Mouse (Mus musculus) hindbrain, postnatal 0 days (tissue): ENCODE results near the gene Dll4. TPM values are rescaled to one million over a fixed set of nuclear protein-coding genes. Genes with fewer than 3 reads are reported as not detected.

ENCODE experiments used
- ATAC-seq: fragments of 200-750 bp; cut with Nextera tagmentation; 2 replicates; pipeline ENCODE4 v1.8.0; 2017; ENCODE audit warnings: mild to moderate bottlenecking, moderate TSS enrichment, moderate library complexity
- DNase-seq: peaks from one replicate; pipeline ENCODE4 v3.0.0-alpha.2; 2015; ENCODE audit warnings: low spot score
- H3K27ac ChIP-seq: fragments of 300-500 bp; sonication (generic); 2 replicates; pipeline ENCODE4 v1.5.1; 2014; ENCODE audit warnings: mild to moderate bottlenecking
- H3K27me3 ChIP-seq: fragments of 300-500 bp; sonication (generic); 2 replicates; pipeline ENCODE4 v1.6.1; 2014; ENCODE audit warnings: low read length, mixed read lengths; ENCODE audit not compliant: insufficient read depth
- H3K36me3 ChIP-seq: fragments of 300-500 bp; sonication (generic); 2 replicates; pipeline ENCODE4 v1.6.1; 2014; ENCODE audit warnings: low read length, mixed read lengths; ENCODE audit not compliant: insufficient read depth
- H3K4me1 ChIP-seq: fragments of 300-500 bp; sonication (generic); 2 replicates; pipeline ENCODE4 v1.6.1; 2014; ENCODE audit warnings: antibody characterized with exemption, low read length, mixed read lengths; ENCODE audit not compliant: insufficient read depth
- H3K4me2 ChIP-seq: fragments of 300-500 bp; sonication (generic); 2 replicates; pipeline ENCODE4 v1.6.1; 2014; ENCODE audit warnings: low read depth, mild to moderate bottlenecking, low read length, moderate library complexity, mixed read lengths
- H3K4me3 ChIP-seq: fragments of 300-500 bp; sonication (generic); 2 replicates; pipeline ENCODE4 v1.5.1; 2014; ENCODE audit warnings: low read length
- H3K9ac ChIP-seq: fragments of 300-500 bp; sonication (generic); replicated peaks from 2 replicates; pipeline ENCODE4 v1.6.1; 2014; ENCODE audit warnings: mild to moderate bottlenecking, low read length, moderate library complexity, mixed read lengths
- H3K9me3 ChIP-seq: fragments of 300-500 bp; sonication (generic); 2 replicates; pipeline ENCODE4 v1.6.1; 2016; ENCODE audit warnings: low read length, mixed read lengths
- CTCF ChIP-seq: IDR thresholded peaks from 2 replicates; pipeline ENCODE4 v1.5.1; 2016; ENCODE audit warnings: antibody characterized with exemption, control low read depth, low read depth
- WGBS: fragments of 180-500 bp; shearing (Covaris S2); extraction: QIAGEN DNeasy Blood & Tissue Kit; methylation state at CpG from one replicate; pipeline ENCODE4 v1.1.7; 2014; 5-methylcytosine and 5-hydroxymethylcytosine counted together
- polyA plus RNA-seq: library from polyadenylated mRNA; unstranded; fragments of >200 nt; fragmentation: Nextera tagmentation; extraction: Ambion mirVana; gene quantifications from 2 replicates; pipeline ENCODE4 v1.2.1, GENCODE M21; 2015
- total RNA-seq: library from RNA; depleted of rRNA; stranded (reverse); fragments of >200 nt; gene quantifications from 2 replicates; pipeline ENCODE4 v1.2.3, GENCODE M21; 2014

The Dll4 gene
- total and polyA plus RNA-seq, 2 experiments from 2014 or later, result 2.4 to 4.2 TPM

GRCm38 (mm10) chr2:119318043-119318710 is 7.4 kb upstream of the Dll4 start:
- DNase-seq (no peak), ATAC-seq (no peak)
- Histone ChIP-seq H3K36me3 (no peaks in the 10 kb centered on the region), H3K4me2 (no peak overlapping the region), H3K9me3 (no peaks in the 10 kb centered on the region), H3K9ac (no peak overlapping the region), H3K4me3 (no peak overlapping the region), H3K27me3 (peaks cover 20% of the 10 kb centered on the region; the same call in 1 of the 2 replicates), H3K4me1 (peaks cover 12% of the 10 kb centered on the region), H3K27ac (no peak overlapping the region)
- 75% methylated on average over 3 of the region's 3 CpGs for WGBS
- TF ChIP-seq CTCF, result no peak

DNA sequence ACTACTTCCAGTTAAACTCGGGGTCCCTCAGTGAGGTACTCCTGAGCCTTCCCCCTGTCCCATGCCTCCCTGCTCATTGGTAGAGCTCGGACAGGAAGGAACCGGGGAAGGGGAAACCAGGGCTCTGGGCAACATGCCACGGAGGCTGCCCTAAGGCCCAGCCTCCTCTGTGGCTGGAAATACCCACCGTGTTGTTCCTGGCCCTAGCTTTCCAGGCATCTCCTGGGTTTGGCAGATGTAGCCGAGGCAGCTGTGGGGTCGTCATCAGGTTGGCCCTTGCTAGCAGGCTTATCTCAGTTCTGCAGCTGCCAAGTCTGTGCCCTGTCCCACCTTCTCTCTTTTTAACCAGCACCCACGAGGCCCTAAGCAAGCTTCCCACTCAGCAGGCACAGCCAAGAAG is 5.0 kb upstream of the Dll4 start:
- WGBS, result 53% methylated on average over 8 of the region's 8 CpGs
- Histone ChIP-seq H3K9me3 (no peaks in the 10 kb centered on the region), H3K27me3 (peaks cover 33% of the 10 kb centered on the region), H3K36me3 (no peaks in the 10 kb centered on the region), H3K4me1 (peaks cover 25% of the 10 kb centered on the region), H3K27ac (no peak overlapping the region), H3K4me3 (no peak overlapping the region), H3K9ac (no peak overlapping the region), H3K4me2 (no peak overlapping the region)
- DNase-seq, result no peak
- TF ChIP-seq CTCF, result no peak
- no peak for ATAC-seq

GRCm38 (mm10) chr2:119321771-119322586 is 3.6 kb upstream of the Dll4 start:
- no peak for ATAC-seq
- H3K4me3 ChIP-seq, result peak overlapping the region; percentile 27
- DNase-seq, result peak; percentile 32
- 4% methylated on average over 48 of the region's 48 CpGs for WGBS
- peaks cover 28% of the 10 kb centered on the region for H3K4me1 ChIP-seq
- peak overlapping the region; percentile 44 for H3K9ac ChIP-seq
- no peak for TF ChIP-seq CTCF
- no peaks in the 10 kb centered on the region for H3K36me3 ChIP-seq
- peaks cover 37% of the 10 kb centered on the region for H3K27me3 ChIP-seq
- H3K9me3 ChIP-seq, result no peaks in the 10 kb centered on the region
- no peak overlapping the region for H3K27ac ChIP-seq
- H3K4me2 ChIP-seq, result peak overlapping the region; percentile 72

DNA sequence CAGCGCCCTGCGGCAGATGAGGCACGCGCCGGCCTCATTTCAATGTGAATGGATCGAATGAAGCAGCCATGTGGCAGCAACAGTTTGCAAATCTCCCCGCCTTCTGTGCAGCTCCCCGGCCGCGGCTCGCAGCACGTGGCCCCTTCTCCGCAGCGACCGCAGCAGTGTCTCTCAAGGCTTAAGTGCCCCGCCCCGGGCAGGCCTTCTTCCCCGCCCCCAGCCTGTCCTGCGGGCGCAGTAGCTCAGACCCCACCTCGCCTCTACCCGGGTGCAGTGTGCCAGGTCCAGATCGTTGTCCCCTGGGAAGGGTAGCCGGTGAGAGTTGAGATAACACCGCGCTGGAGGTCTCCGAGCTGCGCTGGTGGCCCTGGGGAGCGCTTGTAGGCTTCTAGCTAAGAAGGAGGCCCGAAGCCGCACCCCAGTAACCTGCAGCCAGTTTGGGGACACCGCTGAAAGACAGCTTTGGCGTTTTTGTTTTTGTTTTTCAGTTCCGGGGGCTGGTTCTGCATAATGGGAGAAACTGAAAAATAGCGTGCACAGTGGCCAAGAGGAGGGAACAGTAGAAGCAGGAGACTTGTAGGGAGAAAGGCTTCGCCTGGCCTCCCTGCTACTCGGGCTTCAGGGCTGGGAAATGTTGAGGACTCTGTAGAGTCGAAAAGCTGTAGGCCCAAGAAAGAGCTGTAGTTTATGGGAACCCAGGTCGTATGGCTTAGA is 2.8 kb upstream of the Dll4 start:
- DNase-seq (peak; percentile 87), ATAC-seq (peak; percentile 70)
- Histone ChIP-seq H3K27ac (no peak overlapping the region), H3K4me1 (peaks cover 28% of the 10 kb centered on the region), H3K9ac (peak overlapping the region; percentile 44), H3K4me2 (peak overlapping the region; percentile 72), H3K36me3 (no peaks in the 10 kb centered on the region), H3K27me3 (peaks cover 37% of the 10 kb centered on the region), H3K4me3 (peak overlapping the region; percentile 27), H3K9me3 (no peaks in the 10 kb centered on the region)
- 6% methylated on average over 39 of the region's 39 CpGs for WGBS
- no peak for TF ChIP-seq CTCF

DNA sequence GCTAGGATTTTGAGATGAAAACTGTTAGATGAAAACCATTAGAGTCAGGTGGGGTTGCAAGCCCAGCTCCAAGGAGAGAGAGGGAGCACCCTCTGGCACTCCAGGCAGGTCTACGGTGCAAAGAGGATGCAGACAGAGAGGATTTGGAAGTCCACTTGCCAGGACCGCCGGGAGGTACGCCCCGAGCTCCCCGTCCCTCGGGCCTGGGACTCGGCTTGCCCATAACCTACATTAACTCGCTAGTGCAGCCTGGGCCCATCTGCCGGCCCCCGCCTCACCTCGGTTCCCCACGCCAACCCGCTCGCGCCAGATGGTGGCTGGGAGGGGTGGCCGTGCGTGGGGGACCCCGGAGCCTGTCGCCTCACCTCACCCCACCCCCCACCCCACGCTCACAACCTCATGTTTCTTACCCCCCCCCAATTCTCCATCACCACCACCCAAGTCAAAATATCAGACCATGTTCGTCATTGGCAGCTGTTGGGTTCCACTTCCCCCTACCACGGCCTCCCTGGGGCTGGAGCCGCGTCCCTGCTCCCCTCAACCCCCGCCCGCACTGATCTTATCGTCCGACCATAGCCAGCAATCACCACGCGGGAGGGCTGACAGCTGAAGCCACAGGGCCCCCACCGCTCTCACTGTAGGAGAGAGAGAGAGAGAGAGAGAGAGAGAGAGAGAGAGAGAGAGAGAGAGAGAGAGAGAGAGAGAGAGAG is 1.6 kb upstream of the Dll4 start:
- DNase-seq (no peak), ATAC-seq (no peak)
- peak overlapping the region; percentile 98 for H3K4me2 ChIP-seq
- no peaks in the 10 kb centered on the region for H3K36me3 ChIP-seq
- H3K4me1 ChIP-seq, result peaks cover 29% of the 10 kb centered on the region
- TF ChIP-seq CTCF, result no peak
- H3K9ac ChIP-seq, result no peak overlapping the region
- H3K9me3 ChIP-seq, result no peaks in the 10 kb centered on the region
- H3K4me3 ChIP-seq, result no peak overlapping the region
- WGBS, result 4% methylated on average over 32 of the region's 32 CpGs
- peaks cover 44% of the 10 kb centered on the region for H3K27me3 ChIP-seq
- H3K27ac ChIP-seq, result no peak overlapping the region

DNA sequence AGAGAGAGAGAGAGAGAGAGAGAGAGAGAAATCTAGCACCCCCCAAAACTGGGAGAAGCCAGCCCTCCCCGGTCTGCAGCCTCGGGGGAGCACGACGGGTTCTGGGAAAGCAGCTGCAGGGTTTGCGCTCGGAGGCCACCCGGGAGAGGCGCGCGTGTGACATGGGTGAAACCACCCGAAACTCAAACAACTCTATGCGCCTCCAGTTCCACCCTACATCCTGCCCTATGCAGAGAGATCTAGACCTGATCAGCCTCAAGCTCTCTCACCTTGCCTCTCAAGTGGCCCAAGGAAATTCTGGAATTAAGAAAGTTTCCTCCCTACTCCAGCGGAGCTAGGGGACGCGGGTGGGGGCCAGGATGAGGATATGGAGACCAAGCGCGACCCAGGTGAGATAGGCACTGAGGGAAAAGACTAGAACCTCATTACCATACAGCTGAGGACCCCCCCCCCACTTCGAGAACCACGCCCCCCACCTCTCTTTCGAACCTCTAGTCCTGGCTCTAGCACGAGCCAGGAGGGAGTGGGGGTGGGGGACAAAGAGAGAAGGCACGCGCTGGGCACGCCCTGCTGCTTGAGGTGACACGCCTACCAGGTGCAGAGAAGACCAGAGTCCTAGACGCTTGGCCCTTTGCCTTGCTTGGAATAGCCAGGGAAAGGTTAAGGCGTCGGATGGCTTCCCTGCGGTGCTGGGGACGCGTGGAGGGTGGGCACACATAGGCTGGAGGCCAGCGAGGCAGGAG is 837 bp upstream of the Dll4 start:
- no peak for ATAC-seq
- no peak for TF ChIP-seq CTCF
- Histone ChIP-seq H3K4me1 (peaks cover 32% of the 10 kb centered on the region), H3K4me3 (peak overlapping the region; percentile 55), H3K9ac (no peak overlapping the region), H3K27me3 (peaks cover 44% of the 10 kb centered on the region), H3K27ac (no peak overlapping the region), H3K36me3 (no peaks in the 10 kb centered on the region), H3K9me3 (no peaks in the 10 kb centered on the region), H3K4me2 (peak overlapping the region; percentile 98)
- no peak for DNase-seq
- 1% methylated on average over 32 of the region's 32 CpGs for WGBS
